Mouse (Mus musculus): ENCODE data around the gene Gm20481.
A peak's percentile ranks its signal among the peaks of the same experiment; 100 is the strongest.
"Not testable (repeated sequence)": the region's sequence is repeated elsewhere in the genome, so short reads cannot be mapped to it uniquely, and the experiment has no call there.

Gene Gm20481

GRCm38 (mm10) chr17:35005902-35006301 is 36.2 kb downstream of the Gm20481 start:
- not testable (repeated sequence) for DNase-seq

- no peak for DNase-seq
Observed at GRCm38 (mm10) chr17:35007387-35007991, 37.8 kb downstream of the Gm20481 start.

- no peak for DNase-seq
Observed at GRCm38 (mm10) chr17:35009586-35009985, 39.9 kb downstream of the Gm20481 start.

- no peak for DNase-seq
Observed at GRCm38 (mm10) chr17:35011440-35011839, 41.7 kb downstream of the Gm20481 start.

GRCm38 (mm10) chr17:35012430-35012829 is 42.7 kb downstream of the Gm20481 start:
- no peak for DNase-seq

- no peak for DNase-seq
Observed at GRCm38 (mm10) chr17:35013221-35013620, 43.5 kb downstream of the Gm20481 start.

GRCm38 (mm10) chr17:35015296-35015695 is 45.6 kb downstream of the Gm20481 start:
- DNase-seq: no peak

GRCm38 (mm10) chr17:35016376-35016775 is 46.7 kb downstream of the Gm20481 start, which contains the start of gene Vwa7:
Gene Vwa7, plus strand, starts transcription at chr17:35016579.
- DNase-seq: peak; percentile 44

GRCm38 (mm10) chr17:35016791-35017705 is 47.3 kb downstream of the Gm20481 start:
- DNase-seq: no peak

GRCm38 (mm10) chr17:35017706-35018030 is 48.0 kb downstream of the Gm20481 start:
- no peak for DNase-seq

- DNase-seq: no peak
Observed at GRCm38 (mm10) chr17:35018171-35018570, 48.5 kb downstream of the Gm20481 start.

GRCm38 (mm10) chr17:35019894-35020293 is 50.2 kb downstream of the Gm20481 start:
- no peak for DNase-seq

- no peak for DNase-seq
Observed at GRCm38 (mm10) chr17:35020551-35020950, 50.8 kb downstream of the Gm20481 start.

- peak; percentile 87 for DNase-seq
Observed at GRCm38 (mm10) chr17:35021163-35021808, 51.6 kb downstream of the Gm20481 start.

All from right cerebral cortex, postnatal 14 days (tissue).